Mouse (Mus musculus): ENCODE results near the gene Gsx1.

GRCm38 (mm10) chr5:147147340-147147739 is 41.2 kb upstream of the Gsx1 start:
- TF ChIP-seq POLR2A (IDR thresholded peaks at IDR 0.05; ENCODE audit: insufficient read length, low read depth) (no peak), POLR2AphosphoS2 (IDR thresholded peaks at IDR 0.05; ENCODE audit: insufficient read length, low read depth) (no peak), CEBPB (IDR thresholded peaks at IDR 0.05; ENCODE audit: insufficient read depth, poor library complexity, severe bottlenecking) (no peak), E2F4 (IDR thresholded peaks at IDR 0.05; ENCODE audit: insufficient read depth) (no peak), MAX (IDR thresholded peaks at IDR 0.05; ENCODE audit: low read depth) (no peak), MYOG (IDR thresholded peaks at IDR 0.05; ENCODE audit: control insufficient read depth in 1 of 3, insufficient read depth in 1 of 3, insufficient read length in 2 of 3, low read depth in 2 of 3) (no peak), USF1 (IDR thresholded peaks at IDR 0.05; ENCODE audit: low read depth) (no peak)

Data from myocyte (in vitro differentiated cells).